Mouse (Mus musculus): ENCODE data around the gene Hprt.

DNA sequence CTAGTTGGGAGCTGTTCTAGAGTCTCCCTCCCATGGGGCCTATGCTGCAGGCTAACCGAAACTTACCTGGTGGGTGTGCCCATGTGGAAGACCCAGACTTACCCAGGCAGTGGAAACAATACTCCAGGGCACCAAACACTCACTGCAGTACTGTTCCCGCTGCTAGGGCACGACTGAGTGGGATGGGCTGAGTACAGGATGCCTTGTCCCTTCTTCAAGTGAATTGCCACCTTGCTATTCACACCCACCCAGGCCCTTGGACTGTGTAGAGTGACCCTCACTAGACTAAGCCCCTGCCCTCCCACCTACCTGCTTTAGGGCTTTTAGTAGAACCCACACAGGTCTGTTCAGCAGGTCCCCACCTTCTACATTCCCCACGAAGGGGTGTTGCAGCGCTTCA is 65.9 kb downstream of the Hprt start:
- TF ChIP-seq CTCF (IDR thresholded peaks at IDR 0.05; ENCODE audit: low read depth, low read length) (no peak), POLR2A (IDR thresholded peaks at IDR 0.05; ENCODE audit: borderline replicate concordance, low read depth, low read length) (no peak)
